Mouse (Mus musculus) midbrain, embryonic 14.5 days (tissue): ENCODE data around the gene Strada. TPM values are rescaled to one million over a fixed set of nuclear protein-coding genes. Genes with fewer than 3 reads are reported as not detected.

Experiments
- ATAC-seq: fragments of 200-750 bp; cut with Nextera tagmentation; 2 replicates; pipeline ENCODE4 v1.8.0; 2017; ENCODE audit warnings: moderate number of reproducible peaks, moderate library complexity; ENCODE audit not compliant: low FRiP score, low TSS enrichment
- DNase-seq: peaks from one replicate; pipeline ENCODE4 v3.0.0-alpha.2; 2015
- H3K27ac ChIP-seq: fragments of 300-500 bp; sonication (generic); replicated peaks from 2 replicates; pipeline ENCODE4 v1.5.1; 2014; ENCODE audit warnings: mild to moderate bottlenecking, low read depth, low read length, moderate library complexity
- H3K27me3 ChIP-seq: fragments of 300-500 bp; sonication (generic); 2 replicates; pipeline ENCODE4 v1.6.1; 2014; ENCODE audit warnings: low read length, control low read depth, mixed read lengths; ENCODE audit not compliant: control insufficient read depth, insufficient read depth
- H3K36me3 ChIP-seq: fragments of 300-500 bp; sonication (generic); 2 replicates; pipeline ENCODE4 v1.6.1; 2014; ENCODE audit warnings: low read length, control low read depth; ENCODE audit not compliant: control insufficient read depth, insufficient read depth
- H3K4me1 ChIP-seq: fragments of 300-500 bp; sonication (generic); 2 replicates; pipeline ENCODE4 v1.6.1; 2014; ENCODE audit warnings: mild to moderate bottlenecking, antibody characterized with exemption, low read length, control low read depth; ENCODE audit not compliant: control insufficient read depth, insufficient read depth
- H3K4me2 ChIP-seq: fragments of 300-500 bp; sonication (generic); 2 replicates; pipeline ENCODE4 v1.6.1; 2014; ENCODE audit warnings: mild to moderate bottlenecking, low read length, moderate library complexity
- H3K4me3 ChIP-seq: fragments of 300-500 bp; sonication (generic); replicated peaks from 2 replicates; pipeline ENCODE4 v1.5.1; 2014; ENCODE audit warnings: low read depth, low read length
- H3K9ac ChIP-seq: fragments of 300-500 bp; sonication (generic); replicated peaks from 2 replicates; pipeline ENCODE4 v1.6.1; 2014; ENCODE audit warnings: mild to moderate bottlenecking, low read length, moderate library complexity
- H3K9me3 ChIP-seq: fragments of 300-500 bp; sonication (generic); 2 replicates; pipeline ENCODE4 v1.6.1; 2016; ENCODE audit warnings: low read length, control low read depth, mixed read lengths; ENCODE audit not compliant: control insufficient read depth
- WGBS: fragments of 180-500 bp; shearing (Covaris S2); extraction: QIAGEN DNeasy Blood & Tissue Kit; methylation state at CpG from one replicate; pipeline ENCODE4 v1.1.7; 2014; 5-methylcytosine and 5-hydroxymethylcytosine counted together
- polyA plus RNA-seq: library from polyadenylated mRNA; unstranded; fragments of >200 nt; fragmentation: Nextera tagmentation; extraction: Ambion mirVana; gene quantifications from 2 replicates; pipeline ENCODE4 v1.2.1, GENCODE M21; 2014

Gene Strada
- polyA plus RNA-seq, 1 experiment from 2014 or later: 30.0 TPM

DNA sequence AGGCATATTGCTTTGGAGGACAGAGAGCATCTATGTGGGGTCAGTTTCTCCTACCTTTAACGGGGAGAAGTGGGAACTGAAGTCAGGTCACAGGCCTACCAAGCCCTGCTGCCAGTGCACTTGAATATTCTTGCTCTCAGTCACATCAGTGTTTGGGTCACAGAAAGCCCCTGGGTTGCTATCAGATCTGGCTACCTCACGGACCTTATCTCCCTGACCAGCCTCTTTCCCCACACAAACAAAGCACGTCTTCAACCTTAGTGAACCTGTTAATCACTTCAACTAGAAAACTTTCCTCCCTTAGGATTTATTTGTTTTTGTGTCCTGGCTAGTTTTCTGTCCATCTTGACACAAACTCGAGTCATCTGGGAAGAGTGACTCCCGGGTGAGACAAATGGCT is 25.6 kb downstream of the Strada start:
- Histone ChIP-seq H3K36me3 (peaks cover 23% of the 10 kb centered on the region), H3K27ac (no peak overlapping the region), H3K4me2 (no peak overlapping the region), H3K9ac (no peak overlapping the region), H3K4me3 (no peak overlapping the region), H3K4me1 (no peaks in the 10 kb centered on the region), H3K27me3 (no peaks in the 10 kb centered on the region), H3K9me3 (no peaks in the 10 kb centered on the region)
- DNase-seq: no peak
- ATAC-seq: no peak
- 90% methylated on average over 5 of the region's 5 CpGs for WGBS

DNA sequence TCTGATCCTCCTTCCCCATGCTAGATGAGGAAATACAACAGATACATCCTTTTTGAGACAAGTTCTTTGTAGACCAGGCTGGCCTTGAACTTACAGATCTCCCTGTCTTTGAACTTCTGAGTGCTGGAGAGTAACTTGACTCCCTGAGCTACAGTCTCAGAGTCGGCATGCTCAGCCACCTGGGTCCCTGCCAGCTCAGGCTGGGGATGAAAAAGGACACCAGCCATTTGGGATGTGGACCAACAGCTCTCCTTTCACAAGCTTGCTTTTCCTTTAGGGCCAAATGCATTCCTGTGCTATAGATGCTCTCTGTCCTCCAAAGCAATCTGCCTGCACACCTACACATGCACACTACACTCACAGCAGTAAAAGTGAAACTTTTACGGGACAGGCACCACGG is 26.9 kb downstream of the Strada start:
- DNase-seq: no peak
- H3K27ac ChIP-seq: no peak overlapping the region
- peaks cover 19% of the 10 kb centered on the region for H3K36me3 ChIP-seq
- 81% methylated on average over 3 of the region's 3 CpGs for WGBS
- H3K4me3 ChIP-seq: no peak overlapping the region
- H3K4me2 ChIP-seq: no peak overlapping the region
- no peak overlapping the region for H3K9ac ChIP-seq
- no peaks in the 10 kb centered on the region for H3K4me1 ChIP-seq
- H3K9me3 ChIP-seq: no peaks in the 10 kb centered on the region
- no peak for ATAC-seq
- no peaks in the 10 kb centered on the region for H3K27me3 ChIP-seq

DNA sequence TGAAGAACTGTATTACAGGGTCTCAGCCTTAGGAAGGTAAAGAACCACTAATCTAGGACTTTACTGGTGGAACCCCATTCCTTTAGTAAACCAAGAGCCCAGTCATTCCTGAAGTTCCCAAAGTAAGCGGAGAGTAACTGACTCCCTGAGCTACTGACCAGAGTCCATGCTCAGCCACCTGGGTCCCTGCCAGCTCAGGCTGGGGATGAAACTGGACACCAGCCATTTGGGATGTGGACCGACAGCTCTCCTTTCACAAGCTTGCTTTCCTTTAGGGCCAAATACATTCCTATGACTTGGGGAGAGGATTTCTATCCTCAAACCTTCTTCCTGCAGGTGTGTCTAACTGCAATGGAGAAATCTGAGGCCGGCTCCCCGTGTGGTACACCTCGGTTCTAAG is 27.6 kb downstream of the Strada start:
- no peak overlapping the region for H3K4me3 ChIP-seq
- no peaks in the 10 kb centered on the region for H3K27me3 ChIP-seq
- H3K27ac ChIP-seq: no peak overlapping the region
- H3K4me2 ChIP-seq: no peak overlapping the region
- no peak for ATAC-seq
- no peaks in the 10 kb centered on the region for H3K4me1 ChIP-seq
- H3K9ac ChIP-seq: no peak overlapping the region
- no peak for DNase-seq
- 87% methylated on average over 5 of the region's 5 CpGs for WGBS
- peaks cover 24% of the 10 kb centered on the region for H3K36me3 ChIP-seq
- H3K9me3 ChIP-seq: no peaks in the 10 kb centered on the region

DNA sequence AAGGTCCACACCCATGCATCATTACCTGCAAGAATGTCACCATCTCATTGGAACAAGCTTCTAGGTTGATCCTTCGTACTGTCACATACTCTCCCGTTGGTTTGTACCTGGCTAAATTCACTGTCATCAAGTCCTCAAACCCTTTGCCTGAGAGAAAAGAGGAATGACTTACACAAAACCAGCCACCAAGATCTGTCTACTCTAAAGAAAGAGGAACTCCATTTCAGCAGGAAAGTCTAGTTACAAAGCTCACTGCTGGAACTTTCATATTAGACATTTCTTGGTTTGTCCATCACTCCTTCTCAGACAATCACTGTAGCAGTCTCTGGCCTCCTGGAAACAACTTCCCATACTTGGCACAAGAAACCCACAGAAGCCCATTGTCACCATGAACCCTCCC is 28.7 kb downstream of the Strada start:
- Histone ChIP-seq H3K4me3 (no peak overlapping the region), H3K9ac (no peak overlapping the region), H3K9me3 (no peaks in the 10 kb centered on the region), H3K36me3 (peaks cover 30% of the 10 kb centered on the region), H3K27ac (no peak overlapping the region), H3K4me1 (no peaks in the 10 kb centered on the region), H3K4me2 (no peak overlapping the region), H3K27me3 (no peaks in the 10 kb centered on the region)
- ATAC-seq (no peak), DNase-seq (no peak)
- WGBS: 99% methylated on average over 2 of the region's 2 CpGs

DNA sequence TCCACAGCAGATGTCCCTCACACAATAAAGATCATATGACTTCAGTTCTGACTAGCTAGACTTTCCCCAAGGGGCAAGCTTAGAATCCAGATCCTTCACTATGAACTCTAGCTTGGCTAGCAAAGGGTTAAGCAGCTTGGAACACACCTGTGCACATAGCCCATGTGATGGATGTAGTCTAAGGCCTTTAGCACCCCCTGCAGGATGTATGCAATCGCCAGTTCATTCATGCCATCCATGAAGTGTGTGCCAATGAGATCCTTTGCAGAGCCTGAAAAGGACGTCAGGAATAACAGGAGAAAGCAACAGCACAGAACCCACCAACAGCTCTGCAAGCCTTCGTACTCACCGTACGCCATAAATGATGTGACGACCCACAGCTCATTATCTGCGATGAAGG is 31.2 kb downstream of the Strada start:
- Histone ChIP-seq H3K4me1 (no peaks in the 10 kb centered on the region), H3K27me3 (no peaks in the 10 kb centered on the region), H3K9me3 (no peaks in the 10 kb centered on the region), H3K9ac (no peak overlapping the region), H3K27ac (no peak overlapping the region), H3K36me3 (peaks cover 47% of the 10 kb centered on the region), H3K4me3 (no peak overlapping the region), H3K4me2 (no peak overlapping the region)
- WGBS: 83% methylated on average over 7 of the region's 7 CpGs
- DNase-seq (peak; percentile 59), ATAC-seq (no peak)

DNA sequence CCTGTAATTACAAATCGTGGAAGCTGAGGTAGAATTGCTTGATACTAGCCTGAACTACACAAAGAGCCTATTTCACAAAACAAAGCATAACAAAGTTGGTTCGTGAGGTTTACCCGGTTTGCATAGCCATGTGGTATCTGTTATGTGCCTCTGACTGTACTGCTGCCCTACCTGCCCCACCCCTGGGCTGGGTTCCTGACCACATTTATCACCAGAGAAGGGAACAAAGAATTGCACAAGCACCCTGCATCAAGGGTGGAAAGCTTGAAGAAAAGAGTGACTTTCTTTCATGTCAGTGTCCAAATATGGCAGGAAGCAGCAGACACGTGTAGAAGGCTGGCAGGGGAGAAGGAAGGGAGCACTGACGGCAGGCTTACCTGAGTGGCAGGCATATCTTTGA is 34.5 kb downstream of the Strada start:
- ATAC-seq: no peak
- no peak for DNase-seq
- Histone ChIP-seq H3K27me3 (no peaks in the 10 kb centered on the region), H3K4me3 (no peak overlapping the region), H3K9me3 (no peaks in the 10 kb centered on the region), H3K36me3 (peaks cover 63% of the 10 kb centered on the region), H3K4me1 (no peaks in the 10 kb centered on the region), H3K27ac (no peak overlapping the region), H3K4me2 (no peak overlapping the region), H3K9ac (no peak overlapping the region)
- WGBS: 90% methylated on average over 5 of the region's 5 CpGs

DNA sequence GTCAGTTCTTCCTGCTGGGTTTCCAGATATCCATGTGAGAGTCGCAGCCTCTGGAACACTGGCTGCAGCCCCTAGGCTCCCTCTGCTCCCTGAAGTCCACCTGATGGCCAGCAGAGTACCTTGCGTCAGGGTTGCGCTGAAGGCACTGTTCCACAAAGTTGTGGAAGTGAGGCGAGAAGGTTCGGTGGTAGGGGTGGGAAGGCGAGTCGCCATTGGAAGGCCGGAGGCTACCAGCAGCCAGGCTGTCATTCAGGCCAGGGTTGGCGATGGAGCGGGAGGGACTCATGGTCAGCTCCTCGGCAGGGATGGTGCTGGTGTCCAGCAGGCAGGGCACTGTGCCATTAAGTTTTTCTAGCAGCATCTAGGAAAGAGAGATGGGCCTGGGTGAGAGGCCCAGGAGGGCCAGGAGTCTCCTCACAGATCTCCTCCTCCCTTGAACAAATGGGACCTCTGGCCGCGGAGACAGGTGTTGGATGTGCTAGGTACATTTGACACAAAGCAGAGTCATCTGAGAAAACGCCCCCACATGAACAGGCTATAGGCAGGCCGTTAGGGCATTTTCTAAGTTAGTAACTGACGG is 37.3 kb downstream of the Strada start:
- Histone ChIP-seq H3K27ac (no peak overlapping the region), H3K27me3 (no peaks in the 10 kb centered on the region), H3K9me3 (no peaks in the 10 kb centered on the region), H3K4me2 (no peak overlapping the region), H3K9ac (no peak overlapping the region), H3K36me3 (peaks cover 51% of the 10 kb centered on the region), H3K4me1 (peaks cover 13% of the 10 kb centered on the region), H3K4me3 (no peak overlapping the region)
- DNase-seq: no peak
- no peak for ATAC-seq
- 96% methylated on average over 16 of the region's 16 CpGs for WGBS

DNA sequence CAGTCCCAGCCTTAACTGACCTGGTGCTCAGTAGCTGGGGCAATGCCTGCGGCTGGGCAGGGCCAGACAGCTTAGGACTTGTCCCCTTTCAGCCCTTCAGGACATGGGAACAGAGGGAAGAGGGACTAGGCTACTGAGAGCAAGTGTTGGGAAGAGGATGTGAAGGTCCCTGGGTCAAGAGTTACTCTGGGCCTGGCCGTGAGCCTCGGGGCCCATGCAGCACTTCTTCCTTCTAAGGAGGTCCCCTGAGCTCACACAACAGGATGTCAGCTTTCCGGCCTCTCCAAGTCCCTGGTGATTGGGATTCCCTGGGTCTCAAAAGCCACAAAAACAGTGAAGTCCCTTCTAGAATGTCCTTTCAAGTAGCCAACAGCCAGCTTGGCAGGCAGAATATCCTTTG is 38.4 kb downstream of the Strada start:
- Histone ChIP-seq H3K4me2 (no peak overlapping the region), H3K9ac (no peak overlapping the region), H3K27ac (no peak overlapping the region), H3K4me3 (no peak overlapping the region), H3K27me3 (no peaks in the 10 kb centered on the region), H3K36me3 (peaks cover 45% of the 10 kb centered on the region), H3K9me3 (no peaks in the 10 kb centered on the region), H3K4me1 (peaks cover 22% of the 10 kb centered on the region)
- 90% methylated on average over 4 of the region's 4 CpGs for WGBS
- DNase-seq (no peak), ATAC-seq (no peak)

DNA sequence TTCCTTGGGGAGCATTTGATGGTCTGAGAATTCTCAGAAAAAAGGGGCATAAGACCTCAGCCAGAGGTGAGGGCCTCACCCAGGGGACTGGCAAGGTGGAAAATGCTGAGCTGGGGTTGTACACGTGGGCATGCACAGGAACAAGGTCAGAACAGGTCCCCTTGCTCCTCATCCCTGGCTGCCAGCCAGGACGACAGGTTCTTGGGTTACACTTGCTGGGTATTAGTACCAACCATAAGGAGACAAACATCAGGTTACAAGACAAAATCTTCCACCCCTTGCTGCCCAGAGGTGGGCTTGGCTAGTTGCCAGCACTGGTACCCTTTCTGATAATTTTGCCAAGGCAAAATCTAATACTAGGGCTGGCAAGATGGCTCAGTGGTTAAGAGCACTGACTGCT is 39.7 kb downstream of the Strada start:
- no peaks in the 10 kb centered on the region for H3K27me3 ChIP-seq
- no peak overlapping the region for H3K9ac ChIP-seq
- H3K4me1 ChIP-seq: peaks cover 26% of the 10 kb centered on the region
- H3K36me3 ChIP-seq: peaks cover 37% of the 10 kb centered on the region
- H3K4me2 ChIP-seq: no peak overlapping the region
- DNase-seq (no peak), ATAC-seq (no peak)
- H3K9me3 ChIP-seq: no peaks in the 10 kb centered on the region
- H3K4me3 ChIP-seq: no peak overlapping the region
- no peak overlapping the region for H3K27ac ChIP-seq
- 88% methylated on average over 2 of the region's 2 CpGs for WGBS
